Mouse (Mus musculus): ENCODE measurements around the gene Cldn7.

GRCm38 (mm10) chr11:70014051-70014450 is 49.5 kb downstream of the Cldn7 start:
- TF ChIP-seq POLR2A (IDR thresholded peaks at IDR 0.05; ENCODE audit: borderline replicate concordance, extremely low read depth, insufficient read depth, insufficient read length, poor library complexity, severe bottlenecking), result no peak
- TF ChIP-seq CTCF (IDR thresholded peaks at IDR 0.05; ENCODE audit: borderline replicate concordance, extremely low read depth, insufficient read depth, insufficient read length), result no peak

All from brain, embryonic 14.5 days (tissue).